ENCODE assay signal across 8 mouse cellular contexts in the genomic region with DNA sequence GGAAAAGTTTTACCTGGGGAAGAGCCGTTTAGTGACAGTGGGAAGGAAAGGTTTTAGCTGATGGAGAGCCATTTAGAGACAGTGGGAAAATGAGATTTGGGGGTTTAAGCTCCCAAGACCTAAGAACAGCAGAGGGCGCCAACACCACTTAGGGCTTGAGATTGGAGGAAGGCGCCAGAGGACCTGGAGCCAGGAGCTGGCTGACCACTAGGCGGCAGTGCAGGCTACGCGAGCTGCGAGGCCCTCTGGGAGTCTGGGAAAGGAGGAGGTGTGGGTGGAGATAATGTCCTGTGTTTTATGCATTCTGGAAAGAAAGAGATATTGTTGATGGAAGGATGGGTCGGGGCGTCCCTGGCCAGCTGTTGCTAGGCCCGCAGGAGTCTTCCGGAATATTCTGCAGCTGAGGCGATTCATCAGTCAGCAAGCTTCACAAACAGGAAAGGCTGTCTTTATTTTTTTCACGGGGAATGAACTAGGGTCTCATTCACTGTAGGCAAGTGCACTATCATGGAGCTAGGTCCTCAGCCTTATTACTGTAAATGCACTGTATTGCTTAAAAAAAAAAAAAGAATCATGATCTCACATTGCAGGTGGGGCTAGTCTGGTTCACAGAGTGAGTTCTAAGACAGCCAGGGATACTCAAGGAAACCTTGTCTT. TPM values are rescaled to one million over a fixed set of nuclear protein-coding genes. Genes with fewer than 3 reads are reported as not detected.
DNase-seq lines count a peak whose midpoint lies in the region; ATAC-seq and TF ChIP-seq lines count a peak whose summit lies in the region.

No protein-coding gene starts in this region.

- peak; percentile 75 for DNase-seq in G1E (ENCODE audit: low spot score)
- peak; percentile 97 to 98 for DNase-seq in cerebellum, adult 18-20 months
- peak; percentile 98 for DNase-seq in forebrain, postnatal 0 days
- DNase-seq in heart, postnatal 4 days = peak; percentile 99
- DNase-seq in layer of hippocampus, adult 8-10 months (ENCODE audit: low spot score in 2 of 2) = peak; percentile 92 to 97
- peak; percentile 99 for DNase-seq in lung, embryonic 14.5 days
- DNase-seq in thymus, adult 18-20 months = peak; percentile 80 to 84

- H3K27ac ChIP-seq in forebrain, postnatal 0 days (ENCODE audit: low read depth, low read length) = no peak overlapping the region
- H3K27ac ChIP-seq in lung, embryonic 14.5 days (ENCODE audit: low read depth) = no peak overlapping the region
- H3K27ac ChIP-seq in olfactory bulb, adult 2 months (ENCODE audit: insufficient read depth, low read depth, low read length) = no peak overlapping the region

- H3K4me1 ChIP-seq in G1E (ENCODE audit: insufficient read depth, low read depth, low read length) = 0 out of 2 replicates have a peak, but pooled peaks cover 3% of the 10 kb centered on the region
- 0 out of 2 replicates have a peak, but pooled peaks cover 4% of the 10 kb centered on the region for H3K4me1 ChIP-seq in forebrain, postnatal 0 days (ENCODE audit: insufficient read depth)
- H3K4me1 ChIP-seq in lung, embryonic 14.5 days (ENCODE audit: insufficient read depth) = no peaks in the 10 kb centered on the region
- H3K4me1 ChIP-seq in olfactory bulb, adult 2 months (ENCODE audit: control insufficient read depth, insufficient read depth, low read length) = no peaks in the 10 kb centered on the region

- peak overlapping the region; percentile 51 for H3K4me2 ChIP-seq in forebrain, postnatal 0 days (ENCODE audit: low read depth)
- H3K4me2 ChIP-seq in lung, embryonic 14.5 days = peak overlapping the region; percentile 40

- peaks cover 6% of the 10 kb centered on the region for H3K36me3 ChIP-seq in G1E (replicated peaks)
- H3K36me3 ChIP-seq in forebrain, postnatal 0 days (ENCODE audit: insufficient read depth) = no peaks in the 10 kb centered on the region
- no peaks in the 10 kb centered on the region for H3K36me3 ChIP-seq in lung, embryonic 14.5 days (ENCODE audit: insufficient read depth)

- H3K9me3 ChIP-seq in G1E (replicated peaks) = no peaks in the 10 kb centered on the region
- H3K9me3 ChIP-seq in forebrain, postnatal 0 days (ENCODE audit: low read length) = no peaks in the 10 kb centered on the region
- H3K9me3 ChIP-seq in lung, embryonic 14.5 days (ENCODE audit: low read depth, low read length) = no peaks in the 10 kb centered on the region

- peak; percentile 98 for TF ChIP-seq CTCF in G1E (IDR thresholded peaks at IDR 0.05; ENCODE audit: low read depth, low read length)
- TF ChIP-seq CTCF in forebrain, postnatal 0 days (IDR thresholded peaks at IDR 0.05; ENCODE audit: low read depth) = peak; percentile 100
- peak; percentile 100 for TF ChIP-seq CTCF in lung, embryonic 14.5 days (IDR thresholded peaks at IDR 0.05; ENCODE audit: low read depth)
- TF ChIP-seq CTCF in olfactory bulb, adult 2 months (IDR thresholded peaks at IDR 0.05; ENCODE audit: insufficient read depth, low read depth, low read length) = peak; percentile 99

- H3K9ac ChIP-seq in forebrain, postnatal 0 days = peak overlapping the region; percentile 46
- no peak overlapping the region for H3K9ac ChIP-seq in lung, embryonic 14.5 days

- 3% methylated on average over 13 of the region's 13 CpGs for WGBS in forebrain, postnatal 0 days
- 3% methylated on average over 13 of the region's 13 CpGs for WGBS in lung, embryonic 14.5 days
- WGBS in olfactory bulb, adult 2 months = under 1% methylated on average over 13 of the region's 13 CpGs

- no peak for TF ChIP-seq POLR2A in olfactory bulb, adult 2 months (IDR thresholded peaks at IDR 0.05; ENCODE audit: insufficient read depth, low read depth, low read length)

- H3K4me3 ChIP-seq in G1E (ENCODE audit: low read depth, low read length) = no peak overlapping the region
- peak overlapping the region; percentile 31 for H3K4me3 ChIP-seq in forebrain, postnatal 0 days (ENCODE audit: low read depth, low read length)
- H3K4me3 ChIP-seq in lung, embryonic 14.5 days (ENCODE audit: low read depth, low read length) = no peak overlapping the region
- H3K4me3 ChIP-seq in olfactory bulb, adult 2 months (ENCODE audit: insufficient read depth, low read depth, low read length) = peak overlapping the region; percentile 33

- no peaks in the 10 kb centered on the region for H3K27me3 ChIP-seq in G1E (ENCODE audit: insufficient read depth, low read length)
- no peaks in the 10 kb centered on the region for H3K27me3 ChIP-seq in forebrain, postnatal 0 days (ENCODE audit: insufficient read depth, low read length)
- H3K27me3 ChIP-seq in lung, embryonic 14.5 days (ENCODE audit: insufficient read depth, low read length) = no peaks in the 10 kb centered on the region

- ATAC-seq in G1E (ENCODE audit: extremely low read depth, insufficient number of reproducible peaks, low FRiP score, poor library complexity, severe bottlenecking) = peak; percentile 68
- ATAC-seq in forebrain, postnatal 0 days = peak; percentile 98
- peak; percentile 90 for ATAC-seq in lung, embryonic 14.5 days (ENCODE audit: insufficient read depth)

RNA-seq across cellular contexts. Expression of a gene that starts 9.5 kb away (rescaled TPM):
- total RNA-seq in G1E (2014; fragmentation: Nextera tagmentation) = 2.3 and 8.0 TPM in 2 replicates
- 1.1 and 1.4 TPM in 2 replicates for total RNA-seq in G1E (2017)
- polyA plus RNA-seq in G1E (2012) = 4.9 and 6.0 TPM in 2 replicates
- total RNA-seq in forebrain, postnatal 0 days (2014; rRNA removed) = 0.15 TPM in 1 of 2 replicates, not detected in the other
- not detected in 2 replicates for polyA plus RNA-seq in forebrain, postnatal 0 days (2015; fragmentation: Nextera tagmentation; extraction: Ambion mirVana)
- under 1 TPM; 0.57 to 0.61 TPM for total RNA-seq in heart, postnatal 4 days (2021)
- total RNA-seq in layer of hippocampus, adult 8-10 months (2022) = under 1 TPM; 0.27 to 0.73 (median 0.35) TPM
- polyA plus RNA-seq in lung, embryonic 14.5 days (2014; fragmentation: Nextera tagmentation; extraction: Ambion mirVana) = 0.14 and 0.33 TPM in 2 replicates
- not detected in 2 replicates for polyA plus RNA-seq in olfactory bulb, adult 2 months (2012; ENCODE audit: insufficient read depth, insufficient read length, low replicate concordance, missing spikeins)

RNA-seq across cellular contexts. Expression of a gene that starts 13.6 kb away (rescaled TPM):
- total RNA-seq in G1E (2014; fragmentation: Nextera tagmentation) (not detected in 2 replicates), G1E (2017) (0.05 TPM in 1 of 2 replicates, not detected in the other)
- polyA plus RNA-seq in G1E (2012) = not detected in 2 replicates
- total RNA-seq in forebrain, postnatal 0 days (2014; rRNA removed) = 0.38 and 1.2 TPM in 2 replicates
- polyA plus RNA-seq in forebrain, postnatal 0 days (2015; fragmentation: Nextera tagmentation; extraction: Ambion mirVana) = 19.4 and 24.8 TPM in 2 replicates
- under 1 TPM; 0.27 to 0.33 TPM for total RNA-seq in heart, postnatal 4 days (2021)
- total RNA-seq in layer of hippocampus, adult 8-10 months (2022) = 1 to 10 TPM; 4.0 to 5.2 (median 4.9) TPM
- 2.6 and 2.9 TPM in 2 replicates for polyA plus RNA-seq in lung, embryonic 14.5 days (2014; fragmentation: Nextera tagmentation; extraction: Ambion mirVana)
- polyA plus RNA-seq in olfactory bulb, adult 2 months (2012; ENCODE audit: insufficient read depth, insufficient read length, low replicate concordance, missing spikeins) = not detected in 2 replicates

RNA-seq across cellular contexts. Expression of a gene that starts 13.7 kb away (rescaled TPM):
- total RNA-seq in G1E (2014; fragmentation: Nextera tagmentation) (9.1 and 12.0 TPM in 2 replicates), G1E (2017) (4.8 and 8.6 TPM in 2 replicates)
- polyA plus RNA-seq in G1E (2012) = 11.0 and 12.0 TPM in 2 replicates
- total RNA-seq in forebrain, postnatal 0 days (2014; rRNA removed) = 24.2 and 25.8 TPM in 2 replicates
- 24.3 and 26.8 TPM in 2 replicates for polyA plus RNA-seq in forebrain, postnatal 0 days (2015; fragmentation: Nextera tagmentation; extraction: Ambion mirVana)
- 10 to 100 TPM; 15.9 to 16.9 TPM for total RNA-seq in heart, postnatal 4 days (2021)
- 10 to 100 TPM; 10.9 to 15.8 (median 12.3) TPM for total RNA-seq in layer of hippocampus, adult 8-10 months (2022)
- polyA plus RNA-seq in lung, embryonic 14.5 days (2014; fragmentation: Nextera tagmentation; extraction: Ambion mirVana) = 26.5 and 26.7 TPM in 2 replicates
- polyA plus RNA-seq in olfactory bulb, adult 2 months (2012; ENCODE audit: insufficient read depth, insufficient read length, low replicate concordance, missing spikeins) = not detected in 2 replicates

RNA-seq across cellular contexts. Expression of a gene that starts 35.3 kb away (rescaled TPM):
- total RNA-seq in G1E (2014; fragmentation: Nextera tagmentation) = not detected in 2 replicates
- 0.23 TPM in 1 of 2 replicates, not detected in the other for total RNA-seq in G1E (2017)
- polyA plus RNA-seq in G1E (2012) = not detected in 2 replicates
- 0.23 and 0.33 TPM in 2 replicates for total RNA-seq in forebrain, postnatal 0 days (2014; rRNA removed)
- 0.67 and 1.3 TPM in 2 replicates for polyA plus RNA-seq in forebrain, postnatal 0 days (2015; fragmentation: Nextera tagmentation; extraction: Ambion mirVana)
- not detected for total RNA-seq in heart, postnatal 4 days (2021)
- 1 to 10 TPM in 1 of 4 experiments, under 1 TPM in 3; 0.19 to 1.1 (median 0.34) TPM for total RNA-seq in layer of hippocampus, adult 8-10 months (2022)
- polyA plus RNA-seq in lung, embryonic 14.5 days (2014; fragmentation: Nextera tagmentation; extraction: Ambion mirVana) = 0.14 TPM in 1 of 2 replicates, not detected in the other
- not detected in 2 replicates for polyA plus RNA-seq in olfactory bulb, adult 2 months (2012; ENCODE audit: insufficient read depth, insufficient read length, low replicate concordance, missing spikeins)

RNA-seq across cellular contexts. Expression of a gene that starts 55.0 kb away (rescaled TPM):
- total RNA-seq in G1E (2014; fragmentation: Nextera tagmentation) = 52.7 and 69.8 TPM in 2 replicates
- total RNA-seq in G1E (2017) = 79.2 and 85.9 TPM in 2 replicates
- polyA plus RNA-seq in G1E (2012) = 211 and 326 TPM in 2 replicates
- total RNA-seq in forebrain, postnatal 0 days (2014; rRNA removed) = 41.1 and 49.8 TPM in 2 replicates
- polyA plus RNA-seq in forebrain, postnatal 0 days (2015; fragmentation: Nextera tagmentation; extraction: Ambion mirVana) = 42.1 and 48.6 TPM in 2 replicates
- 10 to 100 TPM; 42.0 to 43.9 TPM for total RNA-seq in heart, postnatal 4 days (2021)
- 10 to 100 TPM; 32.9 to 44.7 (median 41.3) TPM for total RNA-seq in layer of hippocampus, adult 8-10 months (2022)
- polyA plus RNA-seq in lung, embryonic 14.5 days (2014; fragmentation: Nextera tagmentation; extraction: Ambion mirVana) = 96.6 and 121 TPM in 2 replicates
- not detected in 2 replicates for polyA plus RNA-seq in olfactory bulb, adult 2 months (2012; ENCODE audit: insufficient read depth, insufficient read length, low replicate concordance, missing spikeins)

Comparison
In these comparisons a context has a peak if more than half of its experiments do, and no peak if none do; other contexts are left out.
1. H3K4me3 ChIP-seq: peak in forebrain, postnatal 0 days (single experiment) and olfactory bulb, adult 2 months (single experiment); none in G1E (single experiment) and lung, embryonic 14.5 days (single experiment).
2. Peak in every context shown above with its lines, with median percentiles within 50 percentile points of each other: ATAC-seq, DNase-seq and CTCF ChIP-seq.